Mouse (Mus musculus) hindbrain, embryonic 13.5 days (tissue): ENCODE measurements at regions not wholly inside any gene's neighbourhood (a gene's known extent, or its start where the extent isn't known, plus 50 kb on each side); places are given as distances from the start of the nearest gene placed in this dataset.

Experiments
- ATAC-seq: fragments of 200-750 bp; cut with Nextera tagmentation; 2 replicates; pipeline ENCODE4 v1.8.0; 2017; ENCODE audit warnings: moderate TSS enrichment; ENCODE audit not compliant: low FRiP score
- H3K27ac ChIP-seq: fragments of 300-500 bp; sonication (generic); 2 replicates; pipeline ENCODE4 v1.5.1; 2015; ENCODE audit warnings: inconsistent platforms, mild to moderate bottlenecking, moderate library complexity
- H3K27me3 ChIP-seq: fragments of 300-500 bp; sonication (generic); 2 replicates; pipeline ENCODE4 v1.6.1; 2015; ENCODE audit warnings: mild to moderate bottlenecking, inconsistent platforms
- H3K36me3 ChIP-seq: fragments of 300-500 bp; sonication (generic); 2 replicates; pipeline ENCODE4 v1.6.1; 2015; ENCODE audit warnings: mild to moderate bottlenecking, inconsistent platforms
- H3K4me1 ChIP-seq: fragments of 300-500 bp; sonication (generic); replicated peaks from 2 replicates; pipeline ENCODE4 v1.6.1; 2015; ENCODE audit warnings: inconsistent platforms
- H3K4me2 ChIP-seq: fragments of 300-500 bp; sonication (generic); 2 replicates; pipeline ENCODE4 v1.6.1; 2015; ENCODE audit warnings: inconsistent platforms, mild to moderate bottlenecking, moderate library complexity
- H3K4me3 ChIP-seq: fragments of 300-500 bp; sonication (generic); 2 replicates; pipeline ENCODE4 v1.5.1; 2015; ENCODE audit warnings: mild to moderate bottlenecking, inconsistent platforms
- H3K9ac ChIP-seq: fragments of 300-500 bp; sonication (generic); 2 replicates; pipeline ENCODE4 v1.6.1; 2015; ENCODE audit warnings: mild to moderate bottlenecking, inconsistent platforms
- H3K9me3 ChIP-seq: fragments of 300-500 bp; sonication (generic); 2 replicates; pipeline ENCODE4 v1.6.1; 2016; ENCODE audit warnings: inconsistent platforms
- WGBS: fragments of 180-500 bp; shearing (Covaris S2); methylation state at CpG from one replicate; pipeline ENCODE4 v1.1.7; 2015; 5-methylcytosine and 5-hydroxymethylcytosine counted together

DNA sequence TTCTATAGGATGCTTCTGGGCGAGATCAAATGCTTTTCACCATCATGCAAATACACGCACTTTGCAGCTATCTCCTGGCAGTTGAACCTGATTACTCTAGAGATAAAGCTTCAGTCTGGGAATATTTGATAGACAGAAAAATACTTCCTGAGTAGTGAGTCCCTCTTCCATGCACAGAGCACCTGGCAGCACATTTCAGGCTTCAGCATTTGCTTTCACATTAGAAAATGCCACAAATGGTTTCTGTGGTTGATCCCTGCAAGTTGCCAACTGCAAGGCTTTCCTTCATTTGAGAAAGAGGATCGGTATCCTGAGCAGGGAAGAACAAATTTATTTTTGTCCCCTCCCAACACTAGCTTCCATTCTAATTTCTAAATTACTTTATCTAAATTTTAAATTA is 155.5 kb upstream of the Negr1 start:
- no peak overlapping the region for H3K27ac ChIP-seq
- no peak overlapping the region for H3K4me3 ChIP-seq
- no peak overlapping the region for H3K9ac ChIP-seq
- no peaks in the 10 kb centered on the region for H3K9me3 ChIP-seq
- no peaks in the 10 kb centered on the region for H3K4me1 ChIP-seq
- no peak for ATAC-seq
- no peak overlapping the region for H3K4me2 ChIP-seq
- no peaks in the 10 kb centered on the region for H3K36me3 ChIP-seq
- WGBS: 90% methylated on average over 3 of the region's 3 CpGs
- no peaks in the 10 kb centered on the region for H3K27me3 ChIP-seq

DNA sequence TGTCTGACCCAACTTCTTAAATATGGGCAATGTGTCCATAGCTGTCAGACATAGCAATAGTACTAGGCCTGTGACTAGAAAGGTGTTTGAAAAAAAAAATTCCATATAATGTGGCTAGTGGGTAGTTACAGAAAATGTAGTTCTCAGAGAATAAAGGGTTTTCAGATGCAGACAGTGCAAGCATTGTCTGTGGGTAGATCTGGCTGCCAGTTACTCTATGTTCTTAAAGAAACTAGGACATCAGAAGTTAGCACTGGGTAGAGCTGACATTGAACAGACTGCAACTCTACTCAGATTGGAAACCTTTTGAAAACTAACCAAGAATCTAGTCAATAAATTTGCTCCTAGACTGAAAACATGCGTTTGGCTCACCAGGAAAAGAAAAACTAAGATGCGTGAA is 154.5 kb upstream of the Negr1 start:
- Histone ChIP-seq H3K9me3 (no peaks in the 10 kb centered on the region), H3K4me1 (no peaks in the 10 kb centered on the region), H3K27ac (no peak overlapping the region), H3K36me3 (no peaks in the 10 kb centered on the region), H3K4me3 (no peak overlapping the region), H3K4me2 (no peak overlapping the region), H3K27me3 (no peaks in the 10 kb centered on the region), H3K9ac (no peak overlapping the region)
- 96% methylated on average over 2 of the region's 2 CpGs for WGBS
- no peak for ATAC-seq

- Histone ChIP-seq H3K4me1 (no peaks in the 10 kb centered on the region), H3K9me3 (no peaks in the 10 kb centered on the region), H3K27ac (no peak overlapping the region), H3K9ac (no peak overlapping the region), H3K4me2 (no peak overlapping the region), H3K27me3 (no peaks in the 10 kb centered on the region), H3K4me3 (no peak overlapping the region), H3K36me3 (no peaks in the 10 kb centered on the region)
- 73% methylated on average over 1 of the region's 1 CpGs for WGBS
- no peak for ATAC-seq
Observed at GRCm38 (mm10) chr3:156410126-156410525, 151.5 kb upstream of the Negr1 start.

DNA sequence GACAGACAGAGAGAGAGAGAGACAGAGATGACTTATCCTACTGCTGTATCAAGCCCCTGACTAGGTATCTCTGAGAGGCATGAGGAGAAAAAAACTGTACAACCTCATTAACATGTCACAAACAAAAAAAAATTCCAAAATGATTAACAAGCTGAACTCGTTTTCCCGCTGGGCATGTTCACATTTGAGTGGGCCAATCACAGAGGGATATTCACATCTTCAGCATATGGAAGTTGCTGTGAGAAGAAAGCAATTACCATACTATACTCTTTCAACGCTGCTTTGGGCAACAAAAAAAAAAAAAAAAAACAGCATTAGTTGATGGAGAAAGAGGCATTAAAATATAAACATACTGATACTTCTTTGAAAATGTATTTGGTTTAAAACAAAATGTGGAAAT is 148.8 kb upstream of the Negr1 start:
- H3K9ac ChIP-seq: no peak overlapping the region
- no peak overlapping the region for H3K4me3 ChIP-seq
- H3K4me2 ChIP-seq: no peak overlapping the region
- no peaks in the 10 kb centered on the region for H3K4me1 ChIP-seq
- H3K27me3 ChIP-seq: no peaks in the 10 kb centered on the region
- no peak overlapping the region for H3K27ac ChIP-seq
- H3K36me3 ChIP-seq: no peaks in the 10 kb centered on the region
- WGBS: 75% methylated on average over 3 of the region's 3 CpGs
- ATAC-seq: no peak
- no peaks in the 10 kb centered on the region for H3K9me3 ChIP-seq

GRCm38 (mm10) chr3:156414431-156415427 is 146.9 kb upstream of the Negr1 start:
- no peaks in the 10 kb centered on the region for H3K27me3 ChIP-seq
- no peaks in the 10 kb centered on the region for H3K4me1 ChIP-seq
- no peak overlapping the region for H3K4me3 ChIP-seq
- no peak overlapping the region for H3K9ac ChIP-seq
- no peaks in the 10 kb centered on the region for H3K36me3 ChIP-seq
- H3K4me2 ChIP-seq: no peak overlapping the region
- H3K27ac ChIP-seq: no peak overlapping the region
- 93% methylated on average over 13 of the region's 13 CpGs for WGBS
- H3K9me3 ChIP-seq: no peaks in the 10 kb centered on the region
- no peak for ATAC-seq

DNA sequence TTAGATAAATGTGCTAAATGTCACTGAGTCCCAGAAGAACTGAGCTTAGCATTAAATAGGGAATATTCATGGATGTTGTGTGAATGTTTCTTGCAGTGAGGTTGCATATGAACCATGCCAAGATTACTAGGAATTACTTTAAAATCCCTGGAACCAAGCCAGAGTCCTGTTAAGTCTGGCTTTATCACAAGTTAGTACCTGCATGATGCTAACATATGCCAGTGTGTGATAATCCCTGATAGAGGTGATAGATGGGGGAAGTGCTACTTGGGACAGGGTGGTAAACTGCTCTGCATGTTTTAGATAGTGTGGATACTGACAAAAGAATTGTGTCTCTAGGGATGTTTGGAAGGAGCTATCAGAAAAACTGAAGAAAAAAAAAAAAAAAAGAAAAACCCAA is 143.5 kb upstream of the Negr1 start:
- H3K9me3 ChIP-seq: no peaks in the 10 kb centered on the region
- no peaks in the 10 kb centered on the region for H3K36me3 ChIP-seq
- ATAC-seq: no peak
- no peak overlapping the region for H3K4me3 ChIP-seq
- no peaks in the 10 kb centered on the region for H3K27me3 ChIP-seq
- H3K9ac ChIP-seq: no peak overlapping the region
- no peak overlapping the region for H3K27ac ChIP-seq
- H3K4me2 ChIP-seq: no peak overlapping the region
- no peaks in the 10 kb centered on the region for H3K4me1 ChIP-seq

- H3K36me3 ChIP-seq: no peaks in the 10 kb centered on the region
- no peak overlapping the region for H3K9ac ChIP-seq
- no peak overlapping the region for H3K4me2 ChIP-seq
- 0 out of 2 replicates have a peak, but pooled peaks cover 5% of the 10 kb centered on the region for H3K9me3 ChIP-seq
- ATAC-seq: no peak
- WGBS: 72% methylated on average over 3 of the region's 3 CpGs
- no peak overlapping the region for H3K4me3 ChIP-seq
- no peaks in the 10 kb centered on the region for H3K27me3 ChIP-seq
- H3K27ac ChIP-seq: no peak overlapping the region
- H3K4me1 ChIP-seq: no peaks in the 10 kb centered on the region
Observed at GRCm38 (mm10) chr3:156423100-156423499, 138.5 kb upstream of the Negr1 start.

GRCm38 (mm10) chr3:156455042-156455441 is 106.6 kb upstream of the Negr1 start:
- no peaks in the 10 kb centered on the region for H3K4me1 ChIP-seq
- H3K9me3 ChIP-seq: no peaks in the 10 kb centered on the region
- H3K36me3 ChIP-seq: no peaks in the 10 kb centered on the region
- H3K4me3 ChIP-seq: no peak overlapping the region
- no peak overlapping the region for H3K4me2 ChIP-seq
- 42% methylated on average over 4 of the region's 4 CpGs for WGBS
- no peak for ATAC-seq
- no peak overlapping the region for H3K9ac ChIP-seq
- no peaks in the 10 kb centered on the region for H3K27me3 ChIP-seq
- H3K27ac ChIP-seq: no peak overlapping the region

- H3K27me3 ChIP-seq: no peaks in the 10 kb centered on the region
- H3K9me3 ChIP-seq: no peaks in the 10 kb centered on the region
- H3K9ac ChIP-seq: no peak overlapping the region
- no peak for ATAC-seq
- no peak overlapping the region for H3K4me2 ChIP-seq
- 70% methylated on average over 2 of the region's 2 CpGs for WGBS
- H3K36me3 ChIP-seq: no peaks in the 10 kb centered on the region
- no peak overlapping the region for H3K4me3 ChIP-seq
- H3K27ac ChIP-seq: no peak overlapping the region
- H3K4me1 ChIP-seq: no peaks in the 10 kb centered on the region
Observed at GRCm38 (mm10) chr3:156463299-156463698, 98.3 kb upstream of the Negr1 start.

- H3K4me2 ChIP-seq: no peak overlapping the region
- H3K4me3 ChIP-seq: no peak overlapping the region
- H3K27ac ChIP-seq: no peak overlapping the region
- H3K4me1 ChIP-seq: no peaks in the 10 kb centered on the region
- no peaks in the 10 kb centered on the region for H3K27me3 ChIP-seq
- H3K9me3 ChIP-seq: no peaks in the 10 kb centered on the region
- no peak overlapping the region for H3K9ac ChIP-seq
- WGBS: 89% methylated on average over 5 of the region's 5 CpGs
- H3K36me3 ChIP-seq: no peaks in the 10 kb centered on the region
- no peak for ATAC-seq
Observed at GRCm38 (mm10) chr3:156465601-156466000, 96.0 kb upstream of the Negr1 start.

GRCm38 (mm10) chr3:156472665-156473064 is 88.9 kb upstream of the Negr1 start:
- ATAC-seq: 0 out of 2 replicates have a peak, but pooled peaks have one; percentile 46
- WGBS: 73% methylated on average over 4 of the region's 4 CpGs
- H3K4me2 ChIP-seq: no peak overlapping the region
- no peaks in the 10 kb centered on the region for H3K27me3 ChIP-seq
- H3K36me3 ChIP-seq: no peaks in the 10 kb centered on the region
- H3K4me1 ChIP-seq: no peaks in the 10 kb centered on the region
- no peak overlapping the region for H3K27ac ChIP-seq
- H3K4me3 ChIP-seq: no peak overlapping the region
- no peaks in the 10 kb centered on the region for H3K9me3 ChIP-seq
- no peak overlapping the region for H3K9ac ChIP-seq
